Mouse (Mus musculus) limb, embryonic 10.5 days (tissue): ENCODE measurements around the gene Tecr. TPM values are rescaled to one million over a fixed set of nuclear protein-coding genes. Genes with fewer than 3 reads are reported as not detected.
A peak's percentile ranks its signal among the peaks of the same experiment; 100 is the strongest.

Experiments
- DNase-seq: peaks from one replicate; pipeline ENCODE4 v3.0.0-alpha.2; 2017; ENCODE audit warnings: low spot score
- H3K27ac ChIP-seq: fragments of 300-500 bp; sonication (generic); 2 replicates; pipeline ENCODE4 v1.5.1; 2016; ENCODE audit warnings: mild to moderate bottlenecking
- H3K27me3 ChIP-seq: fragments of 300-500 bp; sonication (generic); 2 replicates; pipeline ENCODE4 v1.6.1; 2016; ENCODE audit warnings: low read depth, mild to moderate bottlenecking; ENCODE audit not compliant: poor library complexity, severe bottlenecking
- H3K36me3 ChIP-seq: fragments of 300-500 bp; sonication (generic); 2 replicates; pipeline ENCODE4 v1.6.1; 2016; ENCODE audit warnings: mild to moderate bottlenecking, moderate library complexity
- H3K4me1 ChIP-seq: fragments of 300-500 bp; sonication (generic); 2 replicates; pipeline ENCODE4 v1.6.1; 2016
- H3K4me3 ChIP-seq: fragments of 300-500 bp; sonication (generic); 2 replicates; pipeline ENCODE4 v1.5.1; 2016; ENCODE audit warnings: mild to moderate bottlenecking, moderate library complexity
- H3K9me3 ChIP-seq: fragments of 300-500 bp; sonication (generic); replicated peaks from 2 replicates; pipeline ENCODE4 v1.6.1; 2016; ENCODE audit warnings: mild to moderate bottlenecking
- WGBS: fragments of 180-500 bp; shearing (Covaris S2); methylation state at CpG from one replicate; pipeline ENCODE4 v1.1.7; 2016; 5-methylcytosine and 5-hydroxymethylcytosine counted together
- polyA plus RNA-seq: library from polyadenylated mRNA; unstranded; fragments of >200 nt; fragmentation: Nextera tagmentation; extraction: Ambion mirVana; gene quantifications from 2 replicates; pipeline ENCODE4 v1.2.1, GENCODE M21; 2016

Gene Tecr
- polyA plus RNA-seq, 1 experiment from 2014 or later, result 695 TPM

DNA sequence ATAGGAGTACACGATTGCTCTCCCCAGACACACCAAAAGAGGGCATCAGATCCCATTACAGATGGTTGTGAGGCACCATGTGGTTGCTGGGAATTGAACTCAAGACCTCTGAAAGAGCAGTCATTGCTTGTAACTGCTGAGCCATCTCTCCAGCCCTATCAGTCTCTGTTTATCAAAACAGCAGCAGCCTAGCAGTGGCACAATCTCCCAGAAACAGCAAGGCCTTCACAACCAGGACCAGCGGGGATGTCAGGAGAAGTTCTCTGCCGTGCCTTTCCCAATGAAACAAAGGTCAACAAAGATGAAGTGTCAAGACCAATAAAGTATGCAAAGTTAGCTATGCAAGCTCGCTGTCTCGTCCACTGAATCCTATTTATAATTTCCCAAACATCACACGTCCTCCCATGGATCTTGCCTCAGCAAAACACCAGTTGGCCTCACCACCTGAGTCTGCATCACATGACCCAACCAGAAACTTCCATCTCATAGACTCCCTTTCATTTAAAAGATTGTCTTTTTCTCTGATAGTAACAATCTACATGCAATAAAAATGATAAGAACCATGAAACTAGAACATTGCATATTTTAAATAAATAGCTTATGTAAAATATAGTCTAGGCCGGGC is 24.4 kb upstream of the Tecr start:
- H3K36me3 ChIP-seq, result no peaks in the 10 kb centered on the region
- WGBS, result 92% methylated on average over 7 of the region's 7 CpGs

DNA sequence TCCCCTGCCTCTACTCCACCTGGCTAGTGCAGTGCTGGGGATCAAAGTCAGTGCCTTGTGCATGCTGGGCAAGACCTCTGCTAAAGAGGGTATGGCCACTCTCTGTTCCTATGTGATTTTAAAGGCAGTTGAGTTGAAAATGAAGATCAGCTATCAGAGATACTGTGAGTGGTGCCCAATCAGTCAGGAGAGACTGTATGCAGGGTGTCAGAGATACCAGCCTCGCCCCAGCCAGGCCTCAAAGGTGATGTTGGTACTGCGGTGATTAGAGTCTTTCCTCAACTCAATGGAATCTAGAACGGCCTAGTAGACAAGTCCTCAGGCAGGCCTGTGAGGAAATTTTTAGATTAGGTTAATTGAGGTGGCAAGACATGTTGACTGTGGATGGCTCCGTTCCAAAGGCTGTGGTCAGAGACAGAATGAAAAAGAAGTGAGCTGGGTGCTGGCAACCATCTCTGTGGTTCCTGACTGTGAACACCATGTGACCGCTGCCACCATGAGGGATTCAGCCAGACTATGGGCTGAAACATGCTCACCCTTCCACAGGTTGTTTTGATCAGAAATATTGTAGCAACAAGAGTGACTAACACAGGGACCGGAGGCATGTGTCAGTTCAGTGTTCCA is 18.0 kb upstream of the Tecr start:
- H3K27ac ChIP-seq, result no peak overlapping the region
- H3K27me3 ChIP-seq, result no peaks in the 10 kb centered on the region
- peaks cover 10% of the 10 kb centered on the region; the same call in 1 of the 2 replicates for H3K4me1 ChIP-seq
- no peak overlapping the region for H3K4me3 ChIP-seq
- no peak for DNase-seq
- WGBS, result 93% methylated on average over 6 of the region's 6 CpGs
- no peaks in the 10 kb centered on the region for H3K36me3 ChIP-seq
- no peaks in the 10 kb centered on the region for H3K9me3 ChIP-seq

More for the DNA sequence above, 24.4 kb upstream of the Tecr start:
- H3K27me3 ChIP-seq, result no peaks in the 10 kb centered on the region
- no peaks in the 10 kb centered on the region for H3K9me3 ChIP-seq
- no peak for DNase-seq
- no peak overlapping the region for H3K4me3 ChIP-seq
- no peak overlapping the region for H3K27ac ChIP-seq
- H3K4me1 ChIP-seq, result no peaks in the 10 kb centered on the region

GRCm38 (mm10) chr8:83624739-83625138 is 17.0 kb upstream of the Tecr start:
- Histone ChIP-seq H3K4me1 (peaks cover 10% of the 10 kb centered on the region; the same call in 1 of the 2 replicates), H3K27ac (no peak overlapping the region), H3K27me3 (no peaks in the 10 kb centered on the region), H3K9me3 (no peaks in the 10 kb centered on the region), H3K4me3 (no peak overlapping the region), H3K36me3 (no peaks in the 10 kb centered on the region)
- WGBS, result 47% methylated on average over 3 of the region's 3 CpGs
- DNase-seq, result no peak

- H3K9me3 ChIP-seq, result no peaks in the 10 kb centered on the region
- no peak for DNase-seq
- H3K4me1 ChIP-seq, result peaks cover 10% of the 10 kb centered on the region; the same call in 1 of the 2 replicates
- 90% methylated on average over 7 of the region's 7 CpGs for WGBS
- H3K36me3 ChIP-seq, result no peaks in the 10 kb centered on the region
- no peak overlapping the region for H3K4me3 ChIP-seq
- H3K27ac ChIP-seq, result no peak overlapping the region
- no peaks in the 10 kb centered on the region for H3K27me3 ChIP-seq
Measured at GRCm38 (mm10) chr8:83623549-83623948, 15.8 kb upstream of the Tecr start.

- 13% methylated on average over 23 of the region's 23 CpGs for WGBS
- Histone ChIP-seq H3K27me3 (no peaks in the 10 kb centered on the region), H3K9me3 (no peaks in the 10 kb centered on the region), H3K4me1 (peaks cover 10% of the 10 kb centered on the region; the same call in 1 of the 2 replicates), H3K36me3 (no peaks in the 10 kb centered on the region), H3K27ac (peak overlapping the region; percentile 73; the same call in 1 of the 2 replicates), H3K4me3 (peak overlapping the region; percentile 53)
- DNase-seq, result peak; percentile 91
Measured at GRCm38 (mm10) chr8:83622389-83622989, 14.7 kb upstream of the Tecr start.

DNA sequence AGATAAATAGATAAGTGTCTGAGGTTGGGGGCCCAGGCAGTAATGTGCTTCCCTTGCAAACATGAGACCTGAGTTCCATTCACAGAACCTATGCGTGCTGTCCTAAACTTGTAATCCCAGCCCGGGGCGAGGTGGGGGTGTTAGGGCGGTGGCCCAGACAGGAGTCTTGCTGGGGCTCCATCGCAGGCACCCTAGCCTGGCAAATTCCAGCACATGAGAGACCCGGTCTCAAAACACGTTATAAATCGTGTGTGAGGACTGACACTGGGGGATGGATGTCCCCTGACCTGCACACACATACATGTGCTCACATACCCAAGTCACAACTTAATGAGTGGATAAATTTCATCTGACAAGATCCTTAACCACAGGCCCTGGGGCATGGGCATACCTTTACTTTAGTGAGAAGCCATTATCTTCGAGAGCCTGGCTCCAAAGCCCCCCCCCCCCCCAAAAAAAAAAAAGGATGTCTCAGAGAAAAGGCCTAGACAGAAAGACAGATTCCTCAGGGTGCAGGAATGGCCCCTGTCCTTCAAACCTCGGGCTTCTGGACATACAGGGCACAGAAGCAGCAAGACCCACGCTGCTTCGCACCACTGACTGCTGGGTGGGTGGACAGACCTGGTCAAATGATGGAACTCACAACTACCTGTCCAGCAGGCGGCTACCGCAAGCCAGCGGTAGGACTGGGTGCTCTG is 14.1 kb upstream of the Tecr start:
- WGBS, result 55% methylated on average over 15 of the region's 15 CpGs
- Histone ChIP-seq H3K4me3 (peak overlapping the region; percentile 53), H3K4me1 (peaks cover 10% of the 10 kb centered on the region; the same call in 1 of the 2 replicates), H3K36me3 (no peaks in the 10 kb centered on the region), H3K27ac (peak overlapping the region; percentile 73; the same call in 1 of the 2 replicates), H3K9me3 (no peaks in the 10 kb centered on the region), H3K27me3 (no peaks in the 10 kb centered on the region)
- no peak for DNase-seq

GRCm38 (mm10) chr8:83619568-83620285 is 12.0 kb upstream of the Tecr start:
- no peak overlapping the region for H3K4me3 ChIP-seq
- H3K4me1 ChIP-seq, result peaks cover 10% of the 10 kb centered on the region; the same call in 1 of the 2 replicates
- H3K27ac ChIP-seq, result no peak overlapping the region
- WGBS, result 85% methylated on average over 9 of the region's 9 CpGs
- DNase-seq, result no peak
- H3K9me3 ChIP-seq, result no peaks in the 10 kb centered on the region
- 0 out of 2 replicates have a peak, but pooled peaks cover 2% of the 10 kb centered on the region for H3K36me3 ChIP-seq
- no peaks in the 10 kb centered on the region for H3K27me3 ChIP-seq

- H3K9me3 ChIP-seq, result no peaks in the 10 kb centered on the region
- WGBS, result 93% methylated on average over 2 of the region's 2 CpGs
- peaks cover 11% of the 10 kb centered on the region for H3K36me3 ChIP-seq
- no peak overlapping the region for H3K4me3 ChIP-seq
- peaks cover 10% of the 10 kb centered on the region; the same call in 1 of the 2 replicates for H3K4me1 ChIP-seq
- no peak for DNase-seq
- no peaks in the 10 kb centered on the region for H3K27me3 ChIP-seq
- no peak overlapping the region for H3K27ac ChIP-seq
Measured at GRCm38 (mm10) chr8:83618566-83618965, 10.8 kb upstream of the Tecr start.

DNA sequence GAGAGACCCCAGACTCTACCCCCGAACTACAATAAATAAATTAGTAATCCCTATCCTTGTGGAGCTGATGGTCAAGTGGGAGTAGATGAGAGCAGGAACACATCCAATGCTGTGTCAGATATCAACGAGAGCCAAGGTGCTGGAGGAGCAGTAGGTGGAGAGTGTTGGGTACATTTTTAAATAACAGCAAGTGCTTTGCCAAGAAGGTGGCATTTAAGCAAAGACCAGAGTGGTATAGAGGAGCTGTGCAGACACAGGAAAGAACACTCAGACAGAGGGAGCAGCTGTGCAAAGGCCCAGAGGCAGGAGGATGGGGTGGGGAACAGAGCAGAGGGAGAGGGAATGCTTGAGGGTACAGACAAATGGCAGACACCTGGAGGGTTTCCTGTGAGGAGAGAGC is 9.3 kb upstream of the Tecr start:
- no peaks in the 10 kb centered on the region for H3K27me3 ChIP-seq
- H3K9me3 ChIP-seq, result no peaks in the 10 kb centered on the region
- peaks cover 26% of the 10 kb centered on the region for H3K36me3 ChIP-seq
- no peak overlapping the region for H3K27ac ChIP-seq
- DNase-seq, result no peak
- H3K4me1 ChIP-seq, result peaks cover 5% of the 10 kb centered on the region; the same call in 1 of the 2 replicates
- WGBS, result 88% methylated on average over 2 of the region's 2 CpGs
- H3K4me3 ChIP-seq, result no peak overlapping the region

DNA sequence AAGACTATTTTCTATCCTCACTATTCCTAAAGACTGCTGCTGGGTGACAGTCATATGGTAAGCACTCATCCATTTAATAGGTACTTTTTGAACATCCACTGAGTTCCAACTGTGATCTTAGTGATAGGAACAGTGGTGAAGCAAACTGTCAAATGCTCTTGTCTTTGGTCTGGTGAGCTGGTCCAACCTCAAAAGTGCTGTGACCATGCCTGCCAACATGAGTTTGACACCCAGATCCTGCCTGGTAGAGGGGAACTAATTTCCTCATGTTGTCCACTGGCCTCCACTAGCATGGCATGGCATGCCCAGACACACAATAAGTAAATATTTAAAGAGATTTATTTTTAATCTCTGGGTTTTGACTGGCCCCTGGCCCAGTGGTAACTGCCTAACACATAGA is 8.9 kb upstream of the Tecr start:
- no peaks in the 10 kb centered on the region for H3K9me3 ChIP-seq
- no peak overlapping the region for H3K4me3 ChIP-seq
- H3K27ac ChIP-seq, result no peak overlapping the region
- DNase-seq, result no peak
- H3K4me1 ChIP-seq, result 0 out of 2 replicates have a peak, but pooled peaks cover under 1% of the 10 kb centered on the region
- peaks cover 31% of the 10 kb centered on the region for H3K36me3 ChIP-seq
- no peaks in the 10 kb centered on the region for H3K27me3 ChIP-seq

DNA sequence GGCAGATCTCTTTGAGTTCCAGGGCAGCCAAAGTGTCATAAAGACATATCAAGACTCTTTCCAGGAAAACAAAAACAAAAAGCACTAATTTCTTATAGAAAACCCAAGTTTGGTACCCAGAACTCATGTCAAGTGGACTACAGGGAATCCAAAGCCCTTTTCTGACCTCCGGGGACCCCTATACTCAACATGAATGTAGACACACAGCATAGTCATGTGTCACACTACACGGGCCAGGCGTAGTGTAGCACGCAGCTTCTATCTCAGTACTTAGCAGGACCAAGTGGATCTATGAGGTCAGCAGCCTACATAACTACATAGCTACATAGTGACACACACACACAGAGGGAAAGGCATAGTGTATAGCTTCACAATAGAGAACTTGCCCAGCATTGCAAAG is 5.9 kb upstream of the Tecr start:
- Histone ChIP-seq H3K4me1 (peaks cover 11% of the 10 kb centered on the region), H3K9me3 (no peaks in the 10 kb centered on the region), H3K36me3 (peaks cover 53% of the 10 kb centered on the region), H3K27me3 (no peaks in the 10 kb centered on the region), H3K4me3 (no peak overlapping the region), H3K27ac (no peak overlapping the region)
- WGBS, result 95% methylated on average over 4 of the region's 4 CpGs
- DNase-seq, result no peak

DNA sequence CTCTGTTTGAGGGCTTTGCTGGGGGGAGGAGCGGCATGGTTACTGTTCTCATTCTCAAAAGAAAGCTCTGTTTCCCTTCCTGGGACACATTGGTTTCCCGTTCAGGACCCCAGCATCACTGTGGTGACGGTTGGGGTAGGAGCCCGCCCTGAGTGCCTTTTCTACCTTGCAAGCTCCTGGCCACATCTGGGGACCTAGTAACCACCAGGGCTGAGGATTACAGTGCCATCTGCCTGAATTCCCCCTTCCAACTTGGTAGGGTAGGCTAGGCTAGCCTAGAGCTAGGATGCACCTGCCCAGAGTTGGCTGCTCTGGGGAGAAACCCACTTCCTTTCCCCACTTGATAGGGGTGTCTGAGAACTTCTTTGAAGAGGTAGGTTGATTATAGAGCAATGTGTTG is 4.2 kb upstream of the Tecr start:
- Histone ChIP-seq H3K4me3 (no peak overlapping the region), H3K27me3 (no peaks in the 10 kb centered on the region), H3K27ac (no peak overlapping the region), H3K36me3 (peaks cover 53% of the 10 kb centered on the region), H3K4me1 (peaks cover 17% of the 10 kb centered on the region), H3K9me3 (no peaks in the 10 kb centered on the region)
- WGBS, result 99% methylated on average over 4 of the region's 4 CpGs
- DNase-seq, result no peak
